Mouse (Mus musculus) neutrophil, adult 5-6 weeks (primary cell): ENCODE data around the gene A630001G21Rik. TPM values are rescaled to one million over a fixed set of nuclear protein-coding genes. Genes with fewer than 3 reads are reported as not detected.
A peak's percentile ranks its signal among the peaks of the same experiment; 100 is the strongest.

Experiments
- ATAC-seq: fragments of 151-379, 151-347 bp; 2 replicates; pipeline ENCODE4 v1.8.0; 2017; ENCODE audit warnings: mild to moderate bottlenecking, moderate TSS enrichment; ENCODE audit not compliant: insufficient number of reproducible peaks, poor library complexity, low FRiP score, severe bottlenecking; ENCODE audit errors: extremely low read depth
- total RNA-seq: library from RNA; stranded (forward); fragments of 200-1000 nt; gene quantifications from 2 replicates; pipeline ENCODE4 v1.2.3, GENCODE M21; 2017

A630001G21Rik gene
- total RNA-seq, 1 experiment from 2014 or later, result 158 TPM

- ATAC-seq, result no peak
These were observed 37.5 kb downstream of the A630001G21Rik start for GRCm38 (mm10) chr1:85740923-85741322.

- ATAC-seq, result no peak
These were observed 38.6 kb downstream of the A630001G21Rik start for GRCm38 (mm10) chr1:85739819-85740218.

- no peak for ATAC-seq
These were observed 39.4 kb downstream of the A630001G21Rik start for GRCm38 (mm10) chr1:85739000-85739399.

- peak; percentile 84 for ATAC-seq
These were observed 41.9 kb downstream of the A630001G21Rik start for GRCm38 (mm10) chr1:85736355-85737184.

GRCm38 (mm10) chr1:85735463-85736123, 42.9 kb downstream of the A630001G21Rik start:
- peak; percentile 77 for ATAC-seq

- ATAC-seq, result no peak
These were observed 43.9 kb downstream of the A630001G21Rik start for GRCm38 (mm10) chr1:85734511-85734910.

GRCm38 (mm10) chr1:85732581-85732980, 45.9 kb downstream of the A630001G21Rik start:
- ATAC-seq, result no peak

- no peak for ATAC-seq
These were observed 48.0 kb downstream of the A630001G21Rik start for GRCm38 (mm10) chr1:85730471-85730870.

- no peak for ATAC-seq
These were observed 58.1 kb downstream of the A630001G21Rik start for GRCm38 (mm10) chr1:85720220-85720893.

GRCm38 (mm10) chr1:85719049-85719448, 59.4 kb downstream of the A630001G21Rik start:
- ATAC-seq, result no peak

GRCm38 (mm10) chr1:85716447-85717027, 61.9 kb downstream of the A630001G21Rik start:
- ATAC-seq, result no peak

GRCm38 (mm10) chr1:85714501-85714900, 63.9 kb downstream of the A630001G21Rik start:
- no peak for ATAC-seq

GRCm38 (mm10) chr1:85706754-85707153, 71.7 kb downstream of the A630001G21Rik start:
- no peak for ATAC-seq

- no peak for ATAC-seq
These were observed 72.9 kb downstream of the A630001G21Rik start for GRCm38 (mm10) chr1:85705552-85705951.

- ATAC-seq, result peak; percentile 91
These were observed 74.9 kb downstream of the A630001G21Rik start for GRCm38 (mm10) chr1:85703245-85704186.

- ATAC-seq, result no peak
These were observed 75.9 kb downstream of the A630001G21Rik start for GRCm38 (mm10) chr1:85702531-85702930.

GRCm38 (mm10) chr1:85697721-85698493, 80.5 kb downstream of the A630001G21Rik start:
- ATAC-seq, result peak; percentile 47

GRCm38 (mm10) chr1:85695646-85696045, 82.8 kb downstream of the A630001G21Rik start:
- ATAC-seq, result no peak
